Mouse (Mus musculus) E14TG2a.4 (cell line): ENCODE results near the gene Abcg5.

Experiments used
- H3K27me3 ChIP-seq: 2 replicates; pipeline ENCODE4 v1.6.1; 2014; ENCODE audit warnings: low read length, control low read depth; ENCODE audit not compliant: insufficient read depth
- H3K36me3 ChIP-seq: 2 replicates; pipeline ENCODE4 v1.6.1; 2014; ENCODE audit warnings: low read length, control low read depth; ENCODE audit not compliant: insufficient read depth
- H3K4me1 ChIP-seq: replicated peaks from 2 replicates; pipeline ENCODE4 v1.6.1; 2014; ENCODE audit warnings: low read depth, low read length, control low read depth
- H3K4me3 ChIP-seq: replicated peaks from 2 replicates; pipeline ENCODE4 v1.5.1; 2014; ENCODE audit warnings: mild to moderate bottlenecking, low read length
- H3K9me3 ChIP-seq: 2 replicates; pipeline ENCODE4 v1.6.1; 2014; ENCODE audit warnings: low read length, control low read depth
- CTCF ChIP-seq: conservative IDR thresholded peaks from 2 replicates; pipeline ENCODE4 v1.5.1; 2014; ENCODE audit warnings: low read length
- NANOG ChIP-seq: IDR thresholded peaks from 2 replicates; pipeline ENCODE4 v1.6.1; 2014; ENCODE audit warnings: borderline replicate concordance, low read length, mixed read lengths
- POU5F1 ChIP-seq: IDR thresholded peaks from 2 replicates; pipeline ENCODE4 v1.6.1; 2014; ENCODE audit warnings: low read length, borderline replicate concordance

Abcg5 gene

GRCm38 (mm10) chr17:84631836-84632235 is 51.0 kb downstream of the Abcg5 start:
- H3K9me3 ChIP-seq, result no peaks in the 10 kb centered on the region
- no peaks in the 10 kb centered on the region for H3K27me3 ChIP-seq
- TF ChIP-seq POU5F1 (no peak), NANOG (no peak), CTCF (no peak)
- H3K36me3 ChIP-seq, result no peaks in the 10 kb centered on the region
- H3K4me1 ChIP-seq, result peaks cover 29% of the 10 kb centered on the region
- no peak overlapping the region for H3K4me3 ChIP-seq

GRCm38 (mm10) chr17:84628611-84629010 is 54.2 kb downstream of the Abcg5 start:
- Histone ChIP-seq H3K4me1 (peaks cover 15% of the 10 kb centered on the region), H3K36me3 (no peaks in the 10 kb centered on the region), H3K27me3 (no peaks in the 10 kb centered on the region), H3K9me3 (no peaks in the 10 kb centered on the region), H3K4me3 (no peak overlapping the region)
- TF ChIP-seq POU5F1, result no peak
- TF ChIP-seq NANOG, result no peak
- no peak for TF ChIP-seq CTCF

GRCm38 (mm10) chr17:84627721-84628120 is 55.1 kb downstream of the Abcg5 start:
- Histone ChIP-seq H3K4me3 (no peak overlapping the region), H3K36me3 (no peaks in the 10 kb centered on the region), H3K4me1 (peaks cover 12% of the 10 kb centered on the region), H3K9me3 (no peaks in the 10 kb centered on the region), H3K27me3 (no peaks in the 10 kb centered on the region)
- no peak for TF ChIP-seq POU5F1
- no peak for TF ChIP-seq NANOG
- TF ChIP-seq CTCF, result no peak

DNA sequence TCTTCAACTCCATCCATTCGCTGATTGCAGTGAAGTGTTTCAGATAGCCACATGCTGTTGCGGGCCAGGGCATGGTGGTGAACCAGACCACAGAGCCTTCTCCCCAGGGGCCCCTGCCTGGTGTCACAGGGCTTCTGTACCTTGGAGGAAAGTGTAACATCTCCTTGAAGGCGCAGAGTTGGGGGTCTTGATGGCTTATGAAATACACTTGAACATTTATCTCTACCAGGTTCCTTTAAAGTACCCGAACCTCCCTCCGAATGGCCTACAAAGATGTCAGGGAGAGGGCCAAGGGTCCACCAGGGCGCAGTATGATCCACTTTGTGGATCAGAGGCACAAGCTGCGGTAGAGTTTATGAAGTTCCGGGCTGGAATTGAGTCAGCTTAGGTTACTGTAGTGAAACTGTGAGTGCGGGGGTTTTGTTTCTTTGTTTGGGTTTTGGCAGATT is 55.9 kb downstream of the Abcg5 start:
- Histone ChIP-seq H3K9me3 (no peaks in the 10 kb centered on the region), H3K27me3 (no peaks in the 10 kb centered on the region), H3K36me3 (no peaks in the 10 kb centered on the region), H3K4me1 (peaks cover 12% of the 10 kb centered on the region), H3K4me3 (peak overlapping the region; percentile 84)
- no peak for TF ChIP-seq CTCF
- no peak for TF ChIP-seq POU5F1
- TF ChIP-seq NANOG, result no peak

- no peak for TF ChIP-seq NANOG
- no peak for TF ChIP-seq POU5F1
- no peak for TF ChIP-seq CTCF
- Histone ChIP-seq H3K27me3 (no peaks in the 10 kb centered on the region), H3K36me3 (no peaks in the 10 kb centered on the region), H3K4me1 (peaks cover 12% of the 10 kb centered on the region), H3K4me3 (peak within 1 kb of the TSS; percentile 84), H3K9me3 (no peaks in the 10 kb centered on the region)
Measured at GRCm38 (mm10) chr17:84626276-84626856, 56.4 kb downstream of the Abcg5 start, which contains the start of gene Dync2li1. Gene Dync2li1 (plus strand): TSS chr17:84626496.

DNA sequence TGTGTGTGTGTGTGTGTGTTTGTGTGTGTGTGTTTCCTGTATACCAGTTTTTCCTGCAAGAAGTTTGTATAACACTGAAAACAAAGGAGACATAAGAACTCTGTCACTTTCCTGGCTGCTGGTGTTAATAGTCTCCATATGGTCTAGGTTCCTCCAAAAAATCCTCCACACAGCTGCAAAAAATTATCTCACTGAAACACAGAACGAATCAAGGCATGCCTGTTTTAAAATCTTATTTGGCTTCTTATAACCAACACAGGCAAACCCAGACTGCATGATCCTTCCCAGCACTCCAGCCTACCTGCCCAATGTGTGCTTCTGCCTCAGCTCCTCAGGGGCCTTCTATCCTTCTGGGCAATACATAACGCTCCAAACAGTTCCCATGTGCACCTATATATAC is 59.9 kb downstream of the Abcg5 start:
- Histone ChIP-seq H3K4me1 (peaks cover 27% of the 10 kb centered on the region), H3K4me3 (no peak overlapping the region), H3K27me3 (no peaks in the 10 kb centered on the region), H3K9me3 (no peaks in the 10 kb centered on the region), H3K36me3 (no peaks in the 10 kb centered on the region)
- TF ChIP-seq CTCF, result no peak
- TF ChIP-seq POU5F1, result no peak
- no peak for TF ChIP-seq NANOG

DNA sequence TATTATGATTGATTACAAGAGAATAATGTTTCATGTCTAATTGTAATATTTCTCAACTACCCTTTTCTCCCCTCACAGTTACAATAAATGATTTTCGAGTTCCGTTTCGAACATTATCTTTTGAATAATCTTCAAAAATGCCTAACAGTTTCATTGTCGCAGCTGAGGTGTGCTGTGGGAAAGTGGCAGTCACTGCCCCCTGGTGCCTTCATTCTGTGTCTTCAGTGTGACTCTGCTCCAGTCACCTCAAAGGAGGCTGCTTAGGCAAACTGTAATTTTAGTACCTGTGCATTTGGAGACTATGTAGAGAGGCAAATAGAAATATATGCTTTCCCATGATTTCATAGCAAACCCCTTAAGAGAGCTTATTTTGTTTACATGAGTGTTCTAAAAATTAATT is 60.8 kb downstream of the Abcg5 start:
- TF ChIP-seq CTCF (no peak), NANOG (no peak), POU5F1 (no peak)
- H3K4me1 ChIP-seq, result peaks cover 20% of the 10 kb centered on the region
- no peaks in the 10 kb centered on the region for H3K36me3 ChIP-seq

GRCm38 (mm10) chr17:84621209-84621608 is 61.6 kb downstream of the Abcg5 start:
- no peaks in the 10 kb centered on the region for H3K27me3 ChIP-seq
- no peaks in the 10 kb centered on the region for H3K36me3 ChIP-seq
- H3K4me3 ChIP-seq, result no peak overlapping the region
- TF ChIP-seq POU5F1 (no peak), NANOG (no peak), CTCF (no peak)
- H3K4me1 ChIP-seq, result peaks cover 16% of the 10 kb centered on the region
- no peaks in the 10 kb centered on the region for H3K9me3 ChIP-seq

More for the DNA sequence above, 60.8 kb downstream of the Abcg5 start:
- H3K9me3 ChIP-seq, result no peaks in the 10 kb centered on the region
- H3K27me3 ChIP-seq, result no peaks in the 10 kb centered on the region
- no peak overlapping the region for H3K4me3 ChIP-seq

DNA sequence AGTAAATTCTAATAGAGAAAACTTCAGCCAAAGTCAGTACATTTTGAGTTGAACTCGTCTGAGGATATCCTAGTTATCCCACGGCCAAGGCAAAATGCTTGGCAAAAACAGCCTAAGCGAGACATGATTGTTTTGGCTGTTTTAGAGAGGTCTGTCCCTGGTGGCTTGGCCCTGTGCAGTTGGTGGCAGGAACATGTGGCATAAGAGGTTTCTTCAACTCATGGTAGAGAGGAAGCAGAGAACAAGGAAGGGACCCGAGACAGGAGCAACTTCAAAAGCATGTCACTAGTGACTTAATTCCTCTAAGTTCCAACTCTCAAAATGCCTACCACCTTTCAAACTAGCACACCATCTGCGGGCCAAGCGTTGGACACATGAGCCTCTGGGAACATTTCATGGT is 62.2 kb downstream of the Abcg5 start:
- no peak overlapping the region for H3K4me3 ChIP-seq
- H3K9me3 ChIP-seq, result no peaks in the 10 kb centered on the region
- TF ChIP-seq CTCF, result no peak
- no peak for TF ChIP-seq NANOG
- TF ChIP-seq POU5F1, result no peak
- no peaks in the 10 kb centered on the region for H3K36me3 ChIP-seq
- no peaks in the 10 kb centered on the region for H3K27me3 ChIP-seq
- H3K4me1 ChIP-seq, result peaks cover 16% of the 10 kb centered on the region
